Mouse (Mus musculus) C2C12 (cell line): ENCODE measurements around the gene Gpc2. TPM values are rescaled to one million over a fixed set of nuclear protein-coding genes. Genes with fewer than 3 reads are reported as not detected.
A peak's percentile ranks its signal among the peaks of the same experiment; 100 is the strongest.

Experiments
- H3K27me3 ChIP-seq: one replicate; pipeline ENCODE4 v1.6.1; 2011; ENCODE audit not compliant: control insufficient read depth, insufficient read depth, insufficient read length
- H3K36me3 ChIP-seq: one replicate; pipeline ENCODE4 v1.6.1; 2011; ENCODE audit not compliant: control insufficient read depth, insufficient read depth
- H3K4me3 ChIP-seq: one replicate; pipeline ENCODE4 v1.5.1; 2011; ENCODE audit warnings: mild to moderate bottlenecking, control low read depth; ENCODE audit not compliant: poor library complexity, insufficient read depth, severe bottlenecking
- H3K79me2 ChIP-seq: one replicate; pipeline ENCODE4 v1.6.1; 2011; ENCODE audit not compliant: control insufficient read depth, insufficient read depth
- H3K79me3 ChIP-seq: one replicate; pipeline ENCODE4 v1.6.1; 2011; ENCODE audit warnings: low read depth, control low read depth
- H3ac ChIP-seq: one replicate; pipeline ENCODE3; 2011; ENCODE audit warnings: low read depth; ENCODE audit not compliant: control insufficient read depth, insufficient read length
- CEBPB ChIP-seq: IDR thresholded peaks from one replicate; pipeline ENCODE4 v1.6.1; 2011; ENCODE audit warnings: low read depth, mild to moderate bottlenecking, control low read depth, moderate library complexity
- CTCF ChIP-seq: IDR thresholded peaks from one replicate; pipeline ENCODE4 v1.5.1; 2011; ENCODE audit not compliant: control insufficient read depth, insufficient read depth, insufficient read length
- FOSL1 ChIP-seq: IDR thresholded peaks from one replicate; pipeline ENCODE4 v1.8.0; 2011; ENCODE audit warnings: mild to moderate bottlenecking, low read length; ENCODE audit not compliant: poor library complexity, insufficient read depth, severe bottlenecking
- MAX ChIP-seq: IDR thresholded peaks from one replicate; pipeline ENCODE4 v1.6.1; 2011; ENCODE audit warnings: mild to moderate bottlenecking, control low read depth
- MYOD1 ChIP-seq: IDR thresholded peaks from one replicate; pipeline ENCODE4 v1.6.1; 2011; ENCODE audit warnings: low read depth; ENCODE audit not compliant: control insufficient read depth, insufficient read length
- MYOG ChIP-seq: IDR thresholded peaks from one replicate; pipeline ENCODE4 v1.6.1; 2011; ENCODE audit not compliant: control insufficient read depth, insufficient read length; ENCODE audit errors: extremely low read depth
- USF1 ChIP-seq: IDR thresholded peaks from one replicate; pipeline ENCODE4 v1.6.1; 2011; ENCODE audit warnings: low read depth, mild to moderate bottlenecking, control low read depth, moderate library complexity
- polyA plus RNA-seq: library from polyadenylated mRNA; unstranded; fragments of >200 nt; fragmentation: generic; extraction: Trizol; gene quantifications from one replicate; pipeline ENCODE4 v1.2.1, GENCODE M21; 2012; ENCODE audit warnings: missing spikeins

Gpc2 gene
- polyA plus RNA-seq, 1 experiment = 0.60 TPM

DNA sequence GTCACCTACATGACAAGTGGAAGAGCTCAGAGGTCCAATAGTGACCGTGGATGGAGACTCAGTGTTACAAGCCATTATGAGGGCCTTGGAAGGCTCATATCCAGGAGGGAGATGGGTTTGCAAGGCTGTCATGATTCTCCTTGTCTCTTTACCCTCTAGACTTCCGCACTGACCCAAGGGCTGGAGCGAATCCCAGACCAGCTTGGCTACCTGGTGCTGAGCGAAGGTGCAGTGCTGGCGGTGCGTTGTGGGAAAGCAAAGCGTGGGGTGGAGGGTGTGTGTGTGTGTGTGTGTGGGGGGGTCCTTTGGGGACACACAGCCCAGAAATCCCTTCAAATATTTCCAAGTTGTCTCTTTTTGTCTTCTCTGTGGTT lies 23.7 kb downstream of the Gpc2 start:
- TF ChIP-seq MYOG = no peak
- no peak for TF ChIP-seq MYOD1
- no peak for TF ChIP-seq FOSL1
- no peak for TF ChIP-seq CTCF
- no peak for TF ChIP-seq USF1
- TF ChIP-seq MAX = no peak
- no peak for TF ChIP-seq CEBPB
- H3ac ChIP-seq = peak overlapping the region; percentile 56
- H3K36me3 ChIP-seq = peaks cover 3% of the 10 kb centered on the region
- H3K4me3 ChIP-seq = peak overlapping the region; percentile 52
- no peaks in the 10 kb centered on the region for H3K79me2 ChIP-seq
- H3K27me3 ChIP-seq = no peaks in the 10 kb centered on the region
- no peaks in the 10 kb centered on the region for H3K79me3 ChIP-seq

GRCm38 (mm10) chr5:138255353-138256093 lies 24.3 kb downstream of the Gpc2 start, which contains the start of gene Lamtor4:
Gene Lamtor4, plus strand, starts transcription at chr5:138255482.
- no peaks in the 10 kb centered on the region for H3K79me2 ChIP-seq

DNA sequence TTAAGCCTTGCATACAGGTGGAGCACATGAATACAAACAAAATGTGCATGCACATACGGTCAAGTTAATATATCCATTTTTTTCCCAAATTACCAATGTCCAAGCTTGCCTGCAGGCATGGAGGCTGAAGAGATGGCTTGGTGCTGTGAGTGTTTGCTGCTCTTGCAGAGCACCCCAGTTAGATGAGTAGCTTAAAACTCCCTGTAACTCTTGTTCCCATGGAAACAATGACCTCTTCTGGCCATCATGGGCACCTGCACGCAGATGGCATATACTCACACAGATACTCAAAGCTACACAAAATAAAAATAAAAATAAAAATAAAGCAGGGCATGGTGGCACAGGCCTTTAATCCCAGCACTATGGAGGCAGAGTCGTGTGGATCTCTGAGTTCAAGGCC lies 26.7 kb downstream of the Gpc2 start:
- H3K4me3 ChIP-seq = no peak overlapping the region
- TF ChIP-seq CEBPB (no peak), MYOG (no peak), CTCF (no peak), MAX (no peak), MYOD1 (no peak)
- H3K79me3 ChIP-seq = no peaks in the 10 kb centered on the region

More at GRCm38 (mm10) chr5:138255353-138256093, 24.3 kb downstream of the Gpc2 start, which contains the start of gene Lamtor4:
- Histone ChIP-seq H3K36me3 (peaks cover 3% of the 10 kb centered on the region), H3K4me3 (peak within 1 kb of the TSS; percentile 52), H3K79me3 (no peaks in the 10 kb centered on the region), H3ac (peak within 1 kb of the TSS; percentile 56), H3K27me3 (no peaks in the 10 kb centered on the region)
- TF ChIP-seq MAX (peak; percentile 8), FOSL1 (no peak), USF1 (peak; percentile 87)

DNA sequence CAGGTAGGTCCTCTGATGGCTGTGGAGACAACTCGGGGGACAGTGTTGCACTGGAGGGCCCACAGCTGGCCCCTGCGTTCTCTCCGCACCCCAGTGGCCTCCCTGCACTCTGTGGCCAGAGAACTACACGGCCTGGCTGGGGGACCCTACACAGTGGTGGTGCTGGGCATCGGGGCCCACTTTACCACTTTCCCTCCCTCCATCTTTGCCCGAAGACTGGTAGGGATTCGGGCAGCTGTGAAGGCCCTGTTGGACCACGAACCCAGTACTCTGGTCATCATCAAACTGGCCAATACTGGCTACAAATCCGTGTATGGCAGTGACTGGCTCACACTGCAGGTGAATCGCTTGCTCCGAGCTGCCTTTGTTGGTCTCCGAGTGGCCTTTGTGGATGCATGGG lies 28.7 kb downstream of the Gpc2 start:
- Histone ChIP-seq H3K79me2 (no peaks in the 10 kb centered on the region), H3K4me3 (no peak overlapping the region), H3ac (no peak overlapping the region), H3K79me3 (no peaks in the 10 kb centered on the region), H3K36me3 (no peaks in the 10 kb centered on the region), H3K27me3 (peaks cover 5% of the 10 kb centered on the region)
- TF ChIP-seq FOSL1 (no peak), CEBPB (no peak), CTCF (no peak), USF1 (no peak), MAX (no peak), MYOG (no peak), MYOD1 (no peak)

More for the DNA sequence above, 26.7 kb downstream of the Gpc2 start:
- Histone ChIP-seq H3ac (no peak overlapping the region), H3K79me2 (no peaks in the 10 kb centered on the region), H3K36me3 (no peaks in the 10 kb centered on the region), H3K27me3 (peaks cover 5% of the 10 kb centered on the region)

DNA sequence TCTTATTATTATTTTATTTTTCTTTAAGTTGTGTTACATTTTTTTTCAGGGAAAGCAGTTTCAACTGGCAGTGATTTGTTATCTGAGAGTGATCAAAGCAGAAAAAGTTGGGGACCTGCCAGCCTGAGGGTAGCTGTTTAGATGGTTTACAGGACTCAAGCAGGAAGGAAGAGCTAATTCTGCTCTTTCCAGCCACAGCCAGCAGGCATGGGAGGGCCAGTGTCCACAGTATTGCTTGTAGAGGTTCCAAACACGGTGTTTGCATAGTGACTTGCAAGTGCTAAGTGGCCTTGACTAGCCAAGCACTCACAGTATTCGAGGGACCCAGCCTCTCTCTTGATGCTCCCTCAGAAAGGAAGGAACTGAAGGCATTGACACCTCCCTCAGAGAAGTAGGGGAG lies 38.3 kb downstream of the Gpc2 start:
- Histone ChIP-seq H3K4me3 (no peak overlapping the region), H3K79me2 (no peaks in the 10 kb centered on the region), H3ac (no peak overlapping the region), H3K79me3 (no peaks in the 10 kb centered on the region), H3K27me3 (no peaks in the 10 kb centered on the region), H3K36me3 (no peaks in the 10 kb centered on the region)
- no peak for TF ChIP-seq CTCF
- TF ChIP-seq FOSL1 = no peak
- TF ChIP-seq MYOG = no peak
- TF ChIP-seq USF1 = no peak
- no peak for TF ChIP-seq MAX
- no peak for TF ChIP-seq MYOD1
- no peak for TF ChIP-seq CEBPB

DNA sequence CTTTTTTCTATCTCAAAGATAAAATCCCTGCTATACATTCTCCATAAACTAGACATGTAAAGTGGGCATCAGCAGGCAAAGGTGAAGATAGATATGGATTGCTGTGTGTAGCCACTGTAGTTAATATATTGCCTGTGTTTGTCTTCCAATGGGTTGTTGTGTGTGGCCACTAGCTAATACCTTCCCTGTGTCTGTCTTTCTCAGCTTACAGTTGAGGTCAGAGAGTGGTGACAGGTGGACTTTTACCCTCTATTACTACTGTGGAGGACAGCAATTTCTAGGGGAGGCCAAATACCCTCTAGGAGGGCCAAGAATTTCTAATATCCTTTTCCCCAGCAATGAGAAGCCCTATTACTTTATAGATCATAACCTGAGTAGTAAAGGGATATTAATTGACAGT lies 45.6 kb downstream of the Gpc2 start:
- no peaks in the 10 kb centered on the region for H3K79me2 ChIP-seq
- no peaks in the 10 kb centered on the region for H3K36me3 ChIP-seq
- no peaks in the 10 kb centered on the region for H3K79me3 ChIP-seq
- H3K4me3 ChIP-seq = no peak overlapping the region
- TF ChIP-seq MYOD1 (no peak), FOSL1 (no peak), CTCF (no peak), USF1 (no peak), MYOG (no peak), CEBPB (no peak)
- no peak overlapping the region for H3ac ChIP-seq
- H3K27me3 ChIP-seq = no peaks in the 10 kb centered on the region
